Mouse (Mus musculus): ENCODE data around the gene Tfap2d. TPM values are rescaled to one million over a fixed set of nuclear protein-coding genes. Genes with fewer than 3 reads are reported as not detected.

Gene Tfap2d
- total RNA-seq, 2 experiments from 2014 or later: not detected

GRCm38 (mm10) chr1:19210215-19211032 lies 107.6 kb downstream of the Tfap2d start:
- DNase-seq (ENCODE audit: low spot score in 2 of 2): no peak

- DNase-seq (ENCODE audit: low spot score in 2 of 2): no peak
Observed at GRCm38 (mm10) chr1:19211033-19211405, 108.2 kb downstream of the Tfap2d start.

- DNase-seq (ENCODE audit: low spot score in 2 of 2): no peak
Observed at GRCm38 (mm10) chr1:19211546-19212154, 108.8 kb downstream of the Tfap2d start.

GRCm38 (mm10) chr1:19212691-19213090 lies 109.9 kb downstream of the Tfap2d start:
- no peak for DNase-seq (ENCODE audit: low spot score in 2 of 2)

- DNase-seq (ENCODE audit: low spot score in 2 of 2): no peak
Observed at GRCm38 (mm10) chr1:19213171-19213570, 110.3 kb downstream of the Tfap2d start.

- DNase-seq (ENCODE audit: low spot score in 2 of 2): no peak
Observed at GRCm38 (mm10) chr1:19213851-19214395, 111.1 kb downstream of the Tfap2d start.

Other genes starting within 250 kb of the Tfap2d start
- under 1 TPM in 1 of 2 experiments, not detected in 1; 0.15 TPM for gene Tfap2b, start 105.9 kb downstream of the Tfap2d start, total RNA-seq (2021)